Mouse (Mus musculus) limb, embryonic 14.5 days (tissue): ENCODE measurements around the gene Tbc1d17. TPM values are rescaled to one million over a fixed set of nuclear protein-coding genes. Genes with fewer than 3 reads are reported as not detected.

Experiments used
- ATAC-seq: fragments of 200-750 bp; cut with Nextera tagmentation; 2 replicates; pipeline ENCODE4 v1.8.0; 2017; ENCODE audit warnings: low read depth, moderate number of reproducible peaks, moderate TSS enrichment; ENCODE audit not compliant: low FRiP score
- DNase-seq: peaks from one replicate; pipeline ENCODE4 v3.0.0-alpha.2; 2015; ENCODE audit warnings: low spot score
- H3K27ac ChIP-seq: fragments of 300-500 bp; sonication (generic); replicated peaks from 2 replicates; pipeline ENCODE4 v1.5.1; 2014; ENCODE audit warnings: low read depth, mild to moderate bottlenecking, low read length, moderate library complexity, mixed read lengths
- H3K27me3 ChIP-seq: fragments of 300-500 bp; sonication (generic); 2 replicates; pipeline ENCODE4 v1.6.1; 2014; ENCODE audit warnings: low read length, mixed read lengths; ENCODE audit not compliant: control insufficient read depth, insufficient read depth
- H3K36me3 ChIP-seq: fragments of 300-500 bp; sonication (generic); 2 replicates; pipeline ENCODE4 v1.6.1; 2014; ENCODE audit warnings: mild to moderate bottlenecking, low read length, moderate library complexity, mixed read lengths; ENCODE audit not compliant: control insufficient read depth, insufficient read depth
- H3K4me1 ChIP-seq: fragments of 300-500 bp; sonication (generic); 2 replicates; pipeline ENCODE4 v1.6.1; 2014; ENCODE audit warnings: antibody characterized with exemption, low read length, mixed read lengths; ENCODE audit not compliant: control insufficient read depth, insufficient read depth
- H3K4me2 ChIP-seq: fragments of 300-500 bp; sonication (generic); replicated peaks from 2 replicates; pipeline ENCODE4 v1.6.1; 2014; ENCODE audit warnings: low read depth, mild to moderate bottlenecking, low read length, moderate library complexity; ENCODE audit not compliant: severe bottlenecking
- H3K4me3 ChIP-seq: fragments of 300-500 bp; sonication (generic); replicated peaks from 2 replicates; pipeline ENCODE4 v1.5.1; 2014; ENCODE audit warnings: low read length
- H3K9ac ChIP-seq: fragments of 300-500 bp; sonication (generic); 2 replicates; pipeline ENCODE4 v1.6.1; 2014; ENCODE audit warnings: mild to moderate bottlenecking, low read depth, low read length, moderate library complexity; ENCODE audit not compliant: severe bottlenecking
- H3K9me3 ChIP-seq: fragments of 300-500 bp; sonication (generic); 2 replicates; pipeline ENCODE4 v1.6.1; 2016; ENCODE audit warnings: low read length; ENCODE audit not compliant: control insufficient read depth
- POLR2A ChIP-seq: fragments of 200-500 bp; IDR thresholded peaks from 2 replicates; pipeline ENCODE4 v1.8.0; 2012; ENCODE audit warnings: inconsistent platforms, mild to moderate bottlenecking, moderate library complexity, borderline replicate concordance; ENCODE audit not compliant: insufficient read depth, insufficient read length; ENCODE audit errors: extremely low read depth
- WGBS: fragments of 180-500 bp; shearing (Covaris S2); extraction: QIAGEN DNeasy Blood & Tissue Kit; methylation state at CpG from one replicate; pipeline ENCODE4 v1.1.7; 2014; 5-methylcytosine and 5-hydroxymethylcytosine counted together
- polyA plus RNA-seq, 2 experiments: library from polyadenylated mRNA; depleted of rRNA in 1 of 2; stranded (reverse) in 1 of 2; unstranded in 1 of 2; fragments of >200 nt; fragmentation: Nextera tagmentation in 1 of 2; extraction: Ambion mirVana in 1 of 2; gene quantifications; 2 replicates each; pipeline versions ENCODE4 v1.2.1 to v1.2.3; 2012 to 2014

Tbc1d17 gene
- polyA plus RNA-seq, 2 experiments = 76.0 to 86.0 TPM

DNA sequence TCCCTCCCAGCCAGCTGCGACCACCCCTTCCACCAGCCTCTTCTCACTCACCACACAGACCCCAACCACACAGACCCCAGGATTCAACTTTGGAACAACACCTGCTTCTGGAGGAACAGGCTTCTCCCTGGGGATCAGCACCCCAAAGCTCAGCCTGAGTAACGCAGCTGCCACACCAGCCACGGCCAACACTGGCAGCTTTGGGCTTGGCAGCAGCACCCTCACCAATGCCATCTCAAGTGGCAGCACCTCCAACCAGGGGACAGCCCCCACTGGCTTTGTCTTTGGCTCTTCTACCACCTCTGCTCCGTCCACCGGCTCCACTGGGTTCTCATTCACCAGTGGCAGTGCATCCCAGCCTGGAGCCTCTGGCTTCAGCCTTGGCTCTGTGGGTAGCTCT, 20.2 kb downstream of the Tbc1d17 start:
- no peak for DNase-seq
- no peak overlapping the region for H3K4me3 ChIP-seq
- no peak overlapping the region for H3K9ac ChIP-seq

DNA sequence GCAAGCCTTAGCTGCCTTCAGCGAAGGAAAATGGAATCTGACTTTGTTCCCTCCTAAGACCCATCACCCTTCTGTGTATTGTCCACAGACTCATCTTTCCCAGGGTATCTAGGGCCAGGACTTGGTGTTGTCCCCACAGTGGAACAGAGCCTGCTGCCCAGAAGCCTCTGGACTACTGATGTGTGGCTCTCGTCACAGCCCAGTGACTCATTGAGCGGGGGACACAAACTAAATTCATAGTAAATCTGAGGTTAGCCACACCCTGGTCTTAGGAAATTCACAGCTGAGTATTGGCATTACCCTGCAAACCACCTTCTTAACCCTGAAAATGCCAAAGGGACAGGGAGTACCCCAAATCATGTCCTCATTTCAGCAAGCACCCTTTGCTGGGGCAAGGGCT, 22.1 kb downstream of the Tbc1d17 start:
- DNase-seq = no peak
- H3K9me3 ChIP-seq = no peaks in the 10 kb centered on the region
- WGBS = 89% methylated on average over 3 of the region's 3 CpGs
- H3K9ac ChIP-seq = no peak overlapping the region
- H3K4me2 ChIP-seq = no peak overlapping the region
- H3K27me3 ChIP-seq = no peaks in the 10 kb centered on the region
- TF ChIP-seq POLR2A = no peak
- peaks cover 40% of the 10 kb centered on the region for H3K36me3 ChIP-seq
- no peak overlapping the region for H3K27ac ChIP-seq
- no peak for ATAC-seq
- H3K4me1 ChIP-seq = no peaks in the 10 kb centered on the region; the same call in 1 of the 2 replicates
- no peak overlapping the region for H3K4me3 ChIP-seq

More for the DNA sequence above, 20.2 kb downstream of the Tbc1d17 start:
- Histone ChIP-seq H3K9me3 (no peaks in the 10 kb centered on the region), H3K4me1 (no peaks in the 10 kb centered on the region; the same call in 1 of the 2 replicates), H3K36me3 (peaks cover 45% of the 10 kb centered on the region), H3K4me2 (no peak overlapping the region), H3K27me3 (no peaks in the 10 kb centered on the region), H3K27ac (no peak overlapping the region)
- 85% methylated on average over 5 of the region's 5 CpGs for WGBS
- TF ChIP-seq POLR2A = no peak
- no peak for ATAC-seq

DNA sequence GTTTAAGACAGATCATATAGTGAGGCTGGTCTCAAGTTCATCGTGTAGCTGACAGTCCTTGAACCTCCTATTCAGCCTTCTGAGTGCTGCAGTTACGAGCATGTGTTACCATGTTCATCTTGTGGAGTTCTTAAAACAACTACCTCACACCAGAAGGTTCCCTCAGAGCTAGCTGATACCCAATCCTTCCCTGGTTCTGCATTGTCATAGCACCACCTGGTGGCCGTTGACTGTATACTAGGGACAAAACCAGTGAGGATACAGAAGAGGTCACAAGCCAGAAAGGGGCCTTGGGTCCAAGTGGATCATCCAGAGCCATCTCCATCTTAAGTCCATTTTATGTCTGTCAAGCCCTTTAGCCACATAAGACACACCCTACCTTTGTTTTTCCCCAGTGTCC, 24.0 kb downstream of the Tbc1d17 start:
- Histone ChIP-seq H3K27ac (no peak overlapping the region), H3K27me3 (no peaks in the 10 kb centered on the region), H3K4me1 (no peaks in the 10 kb centered on the region; the same call in 1 of the 2 replicates), H3K4me3 (no peak overlapping the region), H3K9me3 (no peaks in the 10 kb centered on the region), H3K36me3 (peaks cover 22% of the 10 kb centered on the region), H3K4me2 (no peak overlapping the region), H3K9ac (no peak overlapping the region)
- 21% methylated on average over 3 of the region's 3 CpGs for WGBS
- TF ChIP-seq POLR2A = no peak
- ATAC-seq (peak; percentile 50; the same call in 1 of the 2 replicates), DNase-seq (peak; percentile 48)

DNA sequence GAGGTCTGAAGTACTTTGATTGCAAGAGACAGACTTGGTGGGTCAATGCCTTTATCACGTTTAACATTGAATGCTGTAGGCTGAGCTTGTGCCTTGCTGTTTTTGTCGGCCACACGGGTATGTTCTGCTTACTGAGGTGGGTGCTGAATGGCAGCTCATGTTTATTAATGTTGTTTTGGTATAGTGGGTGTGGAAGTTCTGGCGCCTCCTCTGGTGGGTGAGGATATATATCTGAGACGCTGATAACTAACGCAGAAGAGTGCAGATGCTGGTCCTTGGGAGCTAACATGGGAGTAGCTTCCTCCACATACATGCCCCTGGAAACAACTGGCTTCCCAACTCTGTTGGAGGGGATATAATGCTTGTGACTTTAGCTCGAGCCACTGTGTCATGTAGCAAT, 25.5 kb downstream of the Tbc1d17 start:
- TF ChIP-seq POLR2A = no peak
- WGBS = 48% methylated on average over 7 of the region's 7 CpGs
- Histone ChIP-seq H3K27ac (no peak overlapping the region), H3K9me3 (no peaks in the 10 kb centered on the region), H3K27me3 (no peaks in the 10 kb centered on the region), H3K4me1 (peaks cover 10% of the 10 kb centered on the region), H3K4me3 (no peak overlapping the region), H3K36me3 (peaks cover 13% of the 10 kb centered on the region), H3K9ac (no peak overlapping the region), H3K4me2 (no peak overlapping the region)
- DNase-seq (no peak), ATAC-seq (no peak)

DNA sequence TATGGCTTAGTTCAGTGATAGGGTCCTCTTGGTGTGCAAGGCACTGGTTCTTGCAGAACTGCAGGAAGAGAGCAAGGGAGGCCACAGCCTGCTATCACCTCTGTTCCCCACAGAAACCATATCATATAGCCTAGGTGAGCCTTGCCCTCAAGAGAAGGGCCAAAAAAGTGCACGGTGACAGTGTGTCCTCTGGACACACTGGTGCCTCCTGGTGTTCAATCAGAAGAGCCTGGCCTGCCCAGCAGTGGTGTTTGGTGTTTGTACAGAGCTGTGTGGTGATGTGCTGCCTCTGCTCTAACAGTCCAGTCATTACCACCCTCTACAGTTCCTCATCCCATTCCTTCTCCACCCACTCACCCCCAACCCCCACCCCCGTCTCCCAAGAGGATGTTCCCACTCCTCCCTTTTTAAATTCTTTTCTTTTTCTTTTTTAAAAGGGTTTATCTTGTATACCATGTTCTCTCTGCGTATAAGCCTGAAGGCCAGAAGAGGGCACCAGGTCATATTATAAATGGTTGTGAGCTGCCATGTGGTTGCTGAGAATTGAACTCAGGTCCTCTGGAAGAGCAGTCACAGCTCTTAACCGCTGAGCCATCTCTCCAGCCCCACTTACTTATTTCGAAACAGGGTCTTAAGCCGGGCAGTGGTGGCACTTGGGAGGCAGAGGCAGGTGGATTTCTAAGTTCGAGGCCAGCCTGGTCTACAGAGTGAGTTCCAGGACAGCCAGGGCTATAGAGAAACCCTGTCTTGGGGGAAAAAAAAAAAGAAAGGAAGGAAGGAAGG, 27.0 kb downstream of the Tbc1d17 start:
- ATAC-seq (no peak), DNase-seq (no peak)
- no peaks in the 10 kb centered on the region for H3K27me3 ChIP-seq
- H3K9ac ChIP-seq = no peak overlapping the region
- TF ChIP-seq POLR2A = no peak
- H3K4me3 ChIP-seq = no peak overlapping the region
- H3K4me2 ChIP-seq = no peak overlapping the region
- peaks cover 24% of the 10 kb centered on the region for H3K4me1 ChIP-seq
- peaks cover 10% of the 10 kb centered on the region for H3K36me3 ChIP-seq
- H3K27ac ChIP-seq = no peak overlapping the region
- WGBS = 83% methylated on average over 7 of the region's 7 CpGs
- no peaks in the 10 kb centered on the region for H3K9me3 ChIP-seq
